Mouse (Mus musculus): ENCODE results near the gene Ccdc157. TPM values are rescaled to one million over a fixed set of nuclear protein-coding genes. Genes with fewer than 3 reads are reported as not detected.
A peak's percentile ranks its signal among the peaks of the same experiment; 100 is the strongest.

Ccdc157 gene
- total and polyA plus RNA-seq, 2 experiments from 2014 or later: 10.7 to 22.0 TPM

DNA sequence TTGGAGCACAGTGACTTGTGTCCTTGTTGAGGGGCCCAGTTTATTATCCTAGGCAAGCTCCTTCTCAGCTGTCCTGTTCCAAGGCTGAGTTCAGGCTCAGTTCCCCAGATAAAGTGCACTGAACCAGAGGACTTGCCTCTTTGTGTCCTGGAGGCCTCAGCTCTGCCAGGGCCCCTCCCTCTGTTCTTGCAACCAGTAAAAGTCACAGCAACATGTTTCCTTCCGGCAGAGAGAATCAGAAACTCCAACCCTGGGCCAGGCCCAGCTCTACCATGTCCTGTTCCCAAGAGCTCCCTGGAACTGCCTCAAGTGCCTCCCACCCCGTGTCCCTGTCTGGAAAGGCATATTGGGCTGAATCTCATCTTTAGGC is 43.6 kb upstream of the Ccdc157 start:
- no peak for ATAC-seq (ENCODE audit: low FRiP score)
- TF ChIP-seq CTCF (IDR thresholded peaks at IDR 0.05): no peak
- no peak overlapping the region for H3K4me2 ChIP-seq (ENCODE audit: low read depth, low read length, poor library complexity, severe bottlenecking)
- H3K4me3 ChIP-seq (ENCODE audit: low read depth, low read length): no peak overlapping the region
- DNase-seq (ENCODE audit: low spot score): peak; percentile 46
- WGBS: 42% methylated on average over 2 of the region's 2 CpGs
- no peaks in the 10 kb centered on the region for H3K9me3 ChIP-seq (ENCODE audit: low read length)
- peak overlapping the region; percentile 24; the same call in 1 of the 2 replicates for H3K9ac ChIP-seq (replicated peaks; ENCODE audit: low read length, poor library complexity, severe bottlenecking)
- no peaks in the 10 kb centered on the region for H3K27me3 ChIP-seq (ENCODE audit: insufficient read depth, low read length)
- H3K36me3 ChIP-seq (ENCODE audit: insufficient read depth, low read length): peaks cover 13% of the 10 kb centered on the region
- H3K27ac ChIP-seq (ENCODE audit: low read depth, low read length): no peak overlapping the region
- no peaks in the 10 kb centered on the region for H3K4me1 ChIP-seq (ENCODE audit: insufficient read depth, low read length)

DNA sequence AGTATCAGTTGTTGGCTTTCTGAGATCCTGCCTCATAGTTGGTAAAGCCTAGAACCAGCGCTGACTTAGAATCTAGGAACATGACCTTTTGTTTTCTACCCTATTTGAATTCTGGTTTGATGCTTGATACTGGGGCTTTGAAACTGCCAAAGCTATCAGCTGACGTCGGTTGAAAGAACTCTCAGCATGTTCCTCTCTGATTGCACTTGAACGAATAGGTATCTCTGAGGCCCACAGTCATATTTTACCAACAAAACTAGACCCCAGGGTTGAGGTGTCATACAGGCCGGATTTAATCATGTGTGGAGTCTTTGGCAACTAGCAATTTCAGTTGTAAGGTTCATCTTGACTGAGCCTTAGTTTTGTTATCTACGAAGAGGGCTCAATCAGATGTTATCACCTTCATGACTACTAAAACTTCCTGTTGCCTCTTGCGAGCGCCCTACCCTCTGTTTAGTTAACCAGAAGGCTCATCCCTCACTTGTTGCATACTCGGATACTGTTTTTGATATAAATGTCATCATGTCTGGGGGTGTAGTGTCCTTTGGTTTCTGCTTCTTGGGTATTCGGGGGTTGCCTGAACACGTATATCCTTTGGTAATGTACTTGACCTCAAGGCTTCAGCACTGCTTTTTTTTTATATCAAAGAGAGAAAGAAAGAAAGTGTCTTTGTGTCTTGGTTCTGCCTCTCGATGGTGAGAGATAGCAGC is 43.1 kb upstream of the Ccdc157 start:
- Histone ChIP-seq H3K9me3 (ENCODE audit: low read length) (no peaks in the 10 kb centered on the region), H3K27me3 (ENCODE audit: insufficient read depth, low read length) (no peaks in the 10 kb centered on the region), H3K4me2 (ENCODE audit: low read depth, low read length, poor library complexity, severe bottlenecking) (no peak overlapping the region), H3K36me3 (ENCODE audit: insufficient read depth, low read length) (peaks cover 10% of the 10 kb centered on the region), H3K9ac (replicated peaks; ENCODE audit: low read length, poor library complexity, severe bottlenecking) (peak overlapping the region; percentile 24; the same call in 1 of the 2 replicates), H3K27ac (ENCODE audit: low read depth, low read length) (no peak overlapping the region), H3K4me3 (ENCODE audit: low read depth, low read length) (no peak overlapping the region), H3K4me1 (ENCODE audit: insufficient read depth, low read length) (no peaks in the 10 kb centered on the region)
- 88% methylated on average over 12 of the region's 12 CpGs for WGBS
- TF ChIP-seq CTCF (IDR thresholded peaks at IDR 0.05): no peak
- DNase-seq (ENCODE audit: low spot score) (no peak), ATAC-seq (ENCODE audit: low FRiP score) (no peak)

DNA sequence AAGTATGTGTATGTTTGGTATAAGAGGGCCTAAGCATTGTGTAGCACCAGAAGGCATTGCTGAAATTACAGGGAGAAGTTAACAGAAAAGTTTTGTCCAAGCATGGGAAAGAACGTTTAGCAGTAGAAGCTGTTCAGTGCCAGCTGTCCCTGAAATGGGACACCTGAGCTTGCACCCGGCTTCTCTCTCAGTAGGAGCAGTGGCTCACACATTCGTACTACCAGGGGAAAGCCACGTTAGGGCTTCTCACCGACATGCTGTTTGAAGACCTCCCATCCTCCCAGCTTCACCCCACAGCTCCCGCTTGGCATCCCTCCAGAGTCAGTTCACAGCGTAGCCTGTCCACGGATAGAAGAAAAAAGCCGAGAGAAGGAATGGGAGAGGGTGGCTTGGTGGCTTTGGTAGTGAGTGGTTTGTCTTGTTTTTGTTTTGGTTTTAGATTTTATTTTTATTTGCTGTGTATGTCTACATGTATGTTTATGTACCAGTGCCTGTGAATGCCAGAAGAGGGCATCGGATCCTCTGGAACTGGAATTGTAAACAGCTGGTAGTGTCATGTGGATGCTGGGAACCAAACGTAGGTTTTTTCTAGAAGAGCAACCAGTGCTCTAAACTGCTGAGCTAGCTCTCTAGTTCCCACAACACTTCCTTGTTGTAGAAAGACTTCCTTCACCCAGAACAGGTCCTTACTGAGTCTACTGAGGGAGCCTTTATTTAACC is 42.0 kb upstream of the Ccdc157 start:
- WGBS: 69% methylated on average over 11 of the region's 11 CpGs
- TF ChIP-seq CTCF (IDR thresholded peaks at IDR 0.05): no peak
- Histone ChIP-seq H3K36me3 (ENCODE audit: insufficient read depth, low read length) (peaks cover 10% of the 10 kb centered on the region; the same call in 1 of the 2 replicates), H3K9ac (replicated peaks; ENCODE audit: low read length, poor library complexity, severe bottlenecking) (no peak overlapping the region), H3K4me1 (ENCODE audit: insufficient read depth, low read length) (no peaks in the 10 kb centered on the region), H3K4me2 (ENCODE audit: low read depth, low read length, poor library complexity, severe bottlenecking) (no peak overlapping the region), H3K4me3 (ENCODE audit: low read depth, low read length) (no peak overlapping the region), H3K27me3 (ENCODE audit: insufficient read depth, low read length) (no peaks in the 10 kb centered on the region), H3K27ac (ENCODE audit: low read depth, low read length) (no peak overlapping the region), H3K9me3 (ENCODE audit: low read length) (no peaks in the 10 kb centered on the region)
- no peak for DNase-seq (ENCODE audit: low spot score)
- no peak for ATAC-seq (ENCODE audit: low FRiP score)

DNA sequence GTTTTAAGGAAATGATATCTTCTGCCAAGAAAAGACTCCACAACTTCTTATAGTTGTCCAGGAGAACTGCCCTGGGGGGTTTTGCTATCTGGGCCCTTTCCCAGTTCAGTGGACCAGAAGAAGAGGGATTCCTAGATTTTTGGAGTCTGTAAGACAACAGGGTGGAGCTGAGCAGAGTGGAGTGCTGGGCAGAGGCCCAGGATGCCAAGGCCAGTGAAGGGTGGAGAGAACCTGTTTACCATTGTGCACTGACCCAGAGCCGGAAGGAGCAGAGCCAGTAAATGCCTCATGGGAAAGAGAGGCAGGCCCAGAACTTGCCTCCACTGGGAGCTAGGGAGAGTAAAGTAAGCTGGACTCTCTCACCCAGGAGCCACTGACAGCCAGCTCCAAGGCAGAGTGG is 37.6 kb upstream of the Ccdc157 start:
- Histone ChIP-seq H3K9me3 (ENCODE audit: low read length) (no peaks in the 10 kb centered on the region), H3K27ac (ENCODE audit: low read depth, low read length) (no peak overlapping the region), H3K9ac (replicated peaks; ENCODE audit: low read length, poor library complexity, severe bottlenecking) (no peak overlapping the region), H3K27me3 (ENCODE audit: insufficient read depth, low read length) (no peaks in the 10 kb centered on the region), H3K4me1 (ENCODE audit: insufficient read depth, low read length) (peaks cover 5% of the 10 kb centered on the region; the same call in 1 of the 2 replicates), H3K4me2 (ENCODE audit: low read depth, low read length, poor library complexity, severe bottlenecking) (no peak overlapping the region), H3K4me3 (ENCODE audit: low read depth, low read length) (no peak overlapping the region), H3K36me3 (ENCODE audit: insufficient read depth, low read length) (no peaks in the 10 kb centered on the region)
- no peak for TF ChIP-seq CTCF (IDR thresholded peaks at IDR 0.05)
- no peak for ATAC-seq (ENCODE audit: low FRiP score)
- 53% methylated on average over 1 of the region's 1 CpGs for WGBS
- no peak for DNase-seq (ENCODE audit: low spot score)

DNA sequence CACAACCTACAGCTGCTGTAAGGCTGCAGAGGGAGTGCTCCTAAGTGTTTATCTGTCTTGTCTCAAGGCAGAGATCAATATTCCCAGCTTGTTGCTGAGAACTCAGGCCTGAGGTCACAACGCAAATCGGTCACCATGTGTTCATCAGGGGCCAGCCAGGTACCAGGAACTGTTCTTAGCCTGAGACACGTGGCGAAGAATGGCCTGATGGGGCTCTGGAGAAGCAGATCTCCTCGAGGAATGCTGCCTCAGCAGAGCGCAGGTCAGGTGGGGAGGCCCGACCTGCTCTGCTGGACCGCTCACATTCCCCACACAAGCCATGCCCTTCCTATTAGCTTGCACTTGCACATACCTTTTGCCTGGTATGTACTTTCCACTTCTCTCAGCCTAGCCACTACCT is 36.5 kb upstream of the Ccdc157 start:
- DNase-seq (ENCODE audit: low spot score) (no peak), ATAC-seq (ENCODE audit: low FRiP score) (no peak)
- H3K27me3 ChIP-seq (ENCODE audit: insufficient read depth, low read length): no peaks in the 10 kb centered on the region
- H3K4me1 ChIP-seq (ENCODE audit: insufficient read depth, low read length): peaks cover 5% of the 10 kb centered on the region; the same call in 1 of the 2 replicates
- H3K4me2 ChIP-seq (ENCODE audit: low read depth, low read length, poor library complexity, severe bottlenecking): no peak overlapping the region
- no peak for TF ChIP-seq CTCF (IDR thresholded peaks at IDR 0.05)
- WGBS: 79% methylated on average over 8 of the region's 8 CpGs
- H3K4me3 ChIP-seq (ENCODE audit: low read depth, low read length): no peak overlapping the region
- H3K9me3 ChIP-seq (ENCODE audit: low read length): no peaks in the 10 kb centered on the region
- H3K36me3 ChIP-seq (ENCODE audit: insufficient read depth, low read length): no peaks in the 10 kb centered on the region
- H3K27ac ChIP-seq (ENCODE audit: low read depth, low read length): no peak overlapping the region
- H3K9ac ChIP-seq (replicated peaks; ENCODE audit: low read length, poor library complexity, severe bottlenecking): no peak overlapping the region

DNA sequence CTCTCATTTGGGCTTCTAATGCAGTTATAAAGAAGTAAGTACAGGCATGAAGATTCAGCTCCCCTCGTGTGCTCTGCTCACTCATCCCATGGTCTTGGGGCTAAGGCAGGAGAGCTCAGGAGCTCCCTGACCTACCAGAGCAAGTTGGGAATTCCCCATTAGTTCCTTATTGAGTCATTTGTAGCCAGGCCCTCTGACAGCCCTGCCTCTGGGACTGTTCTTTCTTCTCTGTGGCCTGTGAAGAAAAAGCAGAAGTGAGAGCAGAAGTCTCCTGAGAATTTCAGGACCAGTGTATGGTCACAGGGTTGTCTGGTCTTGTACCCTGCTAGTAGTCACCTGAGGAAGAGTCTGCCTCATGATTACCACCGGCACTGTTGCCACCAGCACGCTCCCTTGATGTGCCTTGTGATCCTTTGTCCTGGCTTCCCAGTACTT is 35.5 kb upstream of the Ccdc157 start:
- Histone ChIP-seq H3K36me3 (ENCODE audit: insufficient read depth, low read length) (no peaks in the 10 kb centered on the region), H3K4me1 (ENCODE audit: insufficient read depth, low read length) (peaks cover 5% of the 10 kb centered on the region; the same call in 1 of the 2 replicates), H3K4me2 (ENCODE audit: low read depth, low read length, poor library complexity, severe bottlenecking) (no peak overlapping the region), H3K9me3 (ENCODE audit: low read length) (no peaks in the 10 kb centered on the region), H3K4me3 (ENCODE audit: low read depth, low read length) (no peak overlapping the region), H3K9ac (replicated peaks; ENCODE audit: low read length, poor library complexity, severe bottlenecking) (no peak overlapping the region), H3K27me3 (ENCODE audit: insufficient read depth, low read length) (no peaks in the 10 kb centered on the region), H3K27ac (ENCODE audit: low read depth, low read length) (no peak overlapping the region)
- TF ChIP-seq CTCF (IDR thresholded peaks at IDR 0.05): no peak
- DNase-seq (ENCODE audit: low spot score) (no peak), ATAC-seq (ENCODE audit: low FRiP score) (no peak)
- 84% methylated on average over 3 of the region's 3 CpGs for WGBS

Data from midbrain, postnatal 0 days (tissue).